Mouse (Mus musculus): Measurements from ENCODE around the gene Kctd17.

The Kctd17 gene

DNA sequence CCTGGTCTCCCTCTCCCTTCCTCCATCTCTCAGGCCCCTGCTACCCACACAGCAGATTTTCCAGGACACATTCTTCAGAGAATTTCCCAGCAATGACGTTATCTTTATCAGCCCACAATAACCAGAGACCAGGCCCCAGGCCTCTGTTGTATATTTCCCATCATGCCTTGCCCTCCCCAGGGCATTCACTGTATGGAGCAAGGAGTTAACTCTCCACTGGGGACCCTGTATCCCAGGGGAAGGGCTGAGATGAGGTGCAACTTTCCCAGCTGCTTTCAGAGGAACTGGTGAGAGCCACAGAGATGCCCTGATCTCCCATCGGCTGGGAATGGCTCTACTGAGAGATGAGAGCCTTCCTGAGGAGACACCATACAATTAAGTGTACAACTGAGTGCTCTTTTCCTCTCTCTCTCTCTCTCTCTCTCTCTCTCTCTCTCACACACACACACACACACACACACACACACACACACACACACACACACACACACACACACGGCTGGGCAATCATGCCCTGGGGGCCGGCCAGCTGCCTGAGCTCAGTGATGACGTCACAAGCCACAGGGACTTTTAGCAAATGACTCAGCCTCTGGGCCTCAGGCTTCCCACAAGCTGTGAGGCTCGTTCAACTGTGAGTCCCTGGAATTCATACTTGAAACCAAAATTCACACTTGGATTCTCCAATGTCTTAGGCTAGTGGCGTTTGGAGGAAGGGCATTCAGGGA lies 21.5 kb downstream of the Kctd17 start:
- no peak for DNase-seq

DNA sequence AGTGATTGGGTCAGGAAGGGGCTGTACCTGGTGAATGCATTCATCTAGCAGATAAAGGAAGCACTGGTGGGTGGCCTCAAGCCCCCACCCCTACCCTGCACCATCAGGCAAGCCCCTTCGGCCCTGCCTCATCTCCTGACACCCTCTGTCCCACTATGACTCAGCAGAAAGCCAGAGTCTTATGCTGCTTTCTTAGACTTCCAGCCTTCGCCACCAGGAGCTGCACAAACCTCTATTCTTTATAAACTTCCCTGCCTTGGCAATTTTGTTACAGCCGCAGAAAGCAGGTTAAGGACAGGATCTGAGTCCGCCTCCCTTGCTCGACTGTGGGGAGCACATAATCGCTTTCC lies 22.0 kb downstream of the Kctd17 start:
- DNase-seq: no peak

DNA sequence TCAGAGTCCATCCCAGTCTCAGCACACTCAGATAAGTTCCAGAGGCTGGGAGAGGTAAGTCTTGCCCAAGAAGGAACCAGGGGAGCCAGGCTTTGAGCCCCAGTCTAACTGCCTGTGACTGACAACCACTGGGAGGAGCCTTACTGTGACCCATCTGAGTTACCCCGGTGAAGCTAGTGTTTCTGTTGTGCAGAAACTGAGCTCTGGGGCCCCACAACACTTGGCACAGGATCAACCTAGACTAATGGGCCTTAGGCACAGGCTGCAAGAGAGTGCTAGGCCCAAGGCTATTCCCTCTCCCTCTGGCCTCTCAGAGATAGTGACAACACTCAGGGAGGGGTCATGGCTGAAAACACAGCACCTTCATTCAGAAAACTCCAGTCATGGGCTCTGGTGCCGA lies 22.8 kb downstream of the Kctd17 start:
- DNase-seq: no peak

DNA sequence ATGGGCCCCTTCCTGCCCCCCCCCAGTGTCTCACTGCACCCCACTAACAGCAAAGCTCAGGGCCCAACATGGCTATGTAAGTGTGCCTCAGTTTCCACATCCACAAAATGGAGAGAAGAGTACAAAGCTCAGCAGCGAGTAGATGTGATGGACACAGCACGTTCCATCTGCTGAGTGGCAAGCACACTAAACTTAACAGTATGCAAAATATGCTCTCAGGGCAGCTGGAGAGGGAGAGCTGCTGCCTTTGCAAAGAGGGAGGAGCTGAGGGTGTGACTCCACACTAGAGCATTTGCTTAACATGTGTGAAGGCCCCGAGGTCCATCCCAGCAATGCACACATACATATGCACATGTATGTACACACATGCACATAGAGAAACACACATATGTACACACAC lies 24.6 kb downstream of the Kctd17 start:
- no peak for DNase-seq

DNA sequence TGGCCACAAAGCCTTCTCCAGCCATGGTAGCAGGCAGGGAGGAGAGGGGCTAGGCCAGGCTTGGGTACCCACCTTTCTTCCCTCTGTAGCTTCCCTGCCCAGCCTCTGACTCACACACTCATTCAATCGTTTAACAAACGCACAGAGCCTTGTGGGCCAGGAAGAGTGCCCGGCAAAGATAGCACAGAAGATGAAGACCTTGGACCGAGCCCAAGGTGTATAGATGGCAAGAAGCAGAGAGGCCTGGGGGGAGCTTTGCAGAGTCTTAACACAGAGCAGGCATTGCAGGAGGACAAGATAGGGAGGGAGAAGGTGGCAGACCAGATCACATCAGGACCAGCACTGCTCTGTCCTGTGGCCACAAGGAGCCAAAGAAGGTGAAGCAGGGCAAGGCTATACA lies 26.8 kb downstream of the Kctd17 start:
- DNase-seq: no peak

DNA sequence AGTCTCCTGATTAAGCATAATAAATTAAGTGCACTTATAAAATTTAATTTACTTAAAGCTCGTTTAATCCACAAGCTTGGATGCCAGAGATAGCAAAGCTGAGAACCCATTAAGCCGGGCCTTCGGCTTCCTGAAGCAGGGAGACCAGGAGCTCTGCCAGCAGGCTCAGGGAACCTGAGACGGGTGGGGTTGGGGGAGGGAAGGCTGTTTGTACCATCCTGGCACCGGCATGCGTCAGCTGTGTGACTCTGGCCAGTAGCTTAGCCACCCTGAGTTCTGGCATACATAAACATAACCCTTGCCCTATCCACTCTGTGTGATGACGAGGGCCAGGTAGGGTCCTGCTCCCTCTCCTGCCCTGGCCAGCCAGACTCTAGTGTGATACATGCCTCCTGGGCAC lies 27.7 kb downstream of the Kctd17 start:
- DNase-seq: no peak

DNA sequence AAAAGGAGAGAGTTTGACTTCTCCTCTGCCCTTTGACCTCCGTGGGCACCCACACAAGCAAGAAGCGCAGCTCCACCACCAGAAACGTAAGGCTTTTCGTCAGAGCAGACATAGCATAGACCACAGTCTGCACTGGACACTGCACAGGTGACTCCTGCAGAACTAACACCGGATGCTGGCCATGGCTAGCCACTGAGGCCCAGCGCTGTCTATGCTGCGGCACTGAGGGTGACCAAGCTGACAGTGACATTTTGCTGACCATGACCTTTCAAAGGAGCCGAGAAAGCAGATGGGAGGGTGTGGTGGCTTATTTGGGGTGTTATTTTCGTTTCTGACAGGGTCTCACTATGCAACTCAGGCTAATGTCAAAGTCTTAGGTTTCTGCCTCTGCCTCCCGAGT lies 28.8 kb downstream of the Kctd17 start:
- DNase-seq: no peak

DNA sequence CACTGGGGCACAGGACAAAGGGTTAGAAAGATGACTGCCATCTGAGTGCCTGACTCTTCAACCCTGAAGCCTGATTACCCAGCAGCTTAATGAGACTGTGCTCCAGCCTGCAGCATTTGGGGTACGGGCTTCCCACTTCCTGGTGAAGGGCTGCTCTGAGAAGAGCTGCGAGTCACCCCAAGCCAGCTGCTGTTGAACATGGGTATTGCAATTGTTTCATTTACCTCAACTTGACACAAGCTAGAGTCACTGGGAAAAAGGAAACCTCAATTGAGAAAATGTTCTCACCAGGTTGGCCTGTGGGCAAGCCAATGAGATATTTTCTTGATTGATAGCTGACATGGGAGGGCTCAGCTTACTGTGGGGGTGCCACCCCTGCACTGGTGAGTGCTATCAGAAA lies 34.6 kb downstream of the Kctd17 start:
- DNase-seq: no peak

DNA sequence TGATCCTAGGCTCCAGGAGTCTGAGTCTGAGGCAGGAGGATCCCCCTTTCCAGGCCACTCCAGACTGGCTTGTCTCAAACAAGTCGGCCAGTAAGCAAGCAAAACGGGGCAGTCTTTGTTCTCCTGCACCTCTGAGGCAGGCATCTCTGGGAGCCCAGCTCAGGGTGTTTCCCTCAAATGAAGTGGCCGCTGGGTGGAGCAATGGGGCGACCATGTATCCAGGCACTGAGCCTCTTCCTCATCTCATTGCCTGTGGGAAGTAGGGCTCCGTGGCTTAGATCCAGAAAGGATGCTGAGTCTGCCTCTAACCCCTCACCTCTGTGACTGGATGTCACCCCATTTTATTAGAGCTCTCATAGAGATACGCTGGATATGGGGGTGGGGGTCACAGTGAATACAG lies 38.4 kb downstream of the Kctd17 start:
- DNase-seq: no peak

DNA sequence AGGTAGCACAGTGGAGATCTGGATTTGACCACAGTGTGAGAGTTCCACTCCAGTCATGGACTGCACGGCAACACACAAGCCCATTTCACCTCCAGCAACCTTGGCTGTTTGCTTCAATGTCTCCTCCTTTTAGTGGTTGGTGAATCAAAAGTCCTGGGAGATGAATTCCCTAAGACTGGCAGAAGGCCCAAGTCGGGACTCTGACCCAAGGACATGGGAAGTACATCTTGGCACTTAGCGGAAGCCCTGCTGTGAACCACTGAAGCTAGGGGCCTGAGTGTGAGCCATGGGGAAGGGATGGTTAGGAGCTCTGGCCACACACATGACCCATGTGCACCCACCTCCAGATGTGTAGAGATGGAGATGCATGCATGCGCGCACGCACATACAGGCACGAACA lies 39.2 kb downstream of the Kctd17 start:
- no peak for DNase-seq

DNA sequence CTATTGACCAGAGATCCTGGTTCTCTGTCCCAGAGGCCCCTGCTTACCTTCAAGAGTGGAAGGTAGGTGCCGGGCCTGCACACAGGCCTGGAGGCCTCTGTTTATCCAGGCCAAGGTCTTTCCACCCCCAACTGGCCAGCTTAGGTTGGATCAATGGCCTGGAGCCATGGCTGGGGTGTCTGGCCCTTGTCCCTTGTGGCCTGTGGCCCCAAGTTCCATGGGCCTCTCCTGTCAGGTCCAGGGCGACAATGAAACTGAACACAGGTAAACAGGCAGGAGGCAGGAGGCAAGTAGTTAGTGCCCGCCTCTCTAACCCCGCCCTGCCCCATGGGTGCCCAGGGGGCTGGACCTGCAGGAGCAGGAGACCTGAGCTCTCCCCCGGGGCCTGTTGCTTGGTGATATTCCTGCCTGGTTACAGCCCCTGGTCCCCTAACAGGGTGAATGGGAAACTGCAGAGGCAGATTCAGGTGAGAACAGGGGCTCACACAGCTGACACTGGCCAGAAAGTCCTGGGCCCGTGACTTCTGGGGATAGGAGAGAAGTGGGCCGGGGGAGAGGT lies 40.1 kb downstream of the Kctd17 start, which contains the start of gene Tmprss6:
Tmprss6 (minus strand) TSS at position 256 of the 559 bp plus-strand sequence.
- DNase-seq: no peak

DNA sequence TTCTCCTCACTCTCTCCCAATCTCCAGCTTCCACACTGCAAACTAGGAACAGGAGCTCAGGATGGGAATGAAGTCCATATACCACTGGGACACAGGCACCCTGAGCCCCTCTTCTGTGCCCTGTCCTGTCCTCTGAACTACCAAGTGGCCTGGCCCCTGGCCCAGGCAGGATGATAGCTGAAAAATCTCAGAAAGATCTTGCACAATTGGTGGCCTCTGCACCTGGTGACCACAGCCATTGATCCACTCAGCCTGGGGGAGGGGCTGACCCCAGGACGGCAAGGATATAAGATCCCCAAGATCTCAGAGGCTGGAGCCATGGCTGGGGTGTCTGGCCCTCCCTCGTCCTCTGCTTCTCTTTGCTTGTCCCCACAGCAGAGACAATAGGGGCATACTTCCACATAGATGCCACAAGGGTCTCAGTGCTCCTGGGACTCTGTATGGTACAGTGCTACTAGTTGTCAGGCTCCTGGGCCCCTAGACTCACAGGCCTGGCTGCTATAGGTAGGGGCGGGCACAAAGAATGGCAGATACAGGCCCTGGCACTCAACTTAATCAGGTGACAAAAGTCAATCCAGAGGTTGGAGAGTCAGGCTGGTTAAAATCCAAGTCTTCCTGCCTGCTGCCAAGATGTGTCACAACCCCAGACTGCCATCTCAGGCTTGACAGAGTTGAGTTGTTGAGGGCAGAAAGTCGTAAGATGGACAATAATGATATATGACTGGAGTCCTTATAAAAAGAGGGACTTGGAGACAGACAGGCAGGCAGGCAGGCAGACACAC lies 42.3 kb downstream of the Kctd17 start:
- no peak for DNase-seq

DNA sequence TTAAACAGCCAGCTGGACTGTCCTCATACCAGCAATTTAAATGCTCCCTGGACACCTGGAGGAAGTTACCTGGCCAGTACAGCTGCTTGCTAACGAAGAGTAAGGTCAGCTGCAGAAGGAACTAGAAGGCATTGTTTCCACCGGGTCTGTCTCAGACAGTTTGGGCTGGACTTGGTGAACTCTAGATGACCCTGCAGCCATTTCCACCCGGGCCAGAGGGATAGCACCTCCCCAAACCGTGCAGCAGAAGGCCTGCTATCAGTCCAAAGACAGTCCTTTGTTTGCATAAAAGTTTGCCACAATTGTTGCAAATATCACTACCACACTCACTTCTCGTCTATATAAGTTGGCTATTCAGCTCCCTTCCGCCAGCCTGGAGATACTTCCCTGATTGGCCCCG lies 43.5 kb downstream of the Kctd17 start:
- DNase-seq: no peak

DNA sequence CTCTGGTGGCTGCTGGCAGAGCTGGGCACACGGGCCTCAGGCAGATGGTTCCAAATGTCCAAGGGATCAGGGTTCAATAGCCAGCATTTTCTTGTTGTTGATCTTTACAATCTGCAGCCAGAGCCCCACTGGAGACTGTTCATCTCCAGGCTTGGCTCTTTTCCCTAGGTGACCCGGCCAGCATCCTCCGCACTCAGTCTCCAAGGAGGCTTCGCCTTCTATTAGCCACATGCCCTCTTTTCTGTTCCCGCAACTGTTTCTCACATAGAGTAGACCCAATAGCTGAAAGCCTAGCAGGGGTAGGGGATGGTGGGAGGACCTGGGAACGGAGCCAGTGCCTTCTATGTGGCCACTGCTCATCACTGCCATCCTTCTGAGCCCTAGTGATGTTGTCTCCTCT lies 45.1 kb downstream of the Kctd17 start:
- no peak for DNase-seq

DNA sequence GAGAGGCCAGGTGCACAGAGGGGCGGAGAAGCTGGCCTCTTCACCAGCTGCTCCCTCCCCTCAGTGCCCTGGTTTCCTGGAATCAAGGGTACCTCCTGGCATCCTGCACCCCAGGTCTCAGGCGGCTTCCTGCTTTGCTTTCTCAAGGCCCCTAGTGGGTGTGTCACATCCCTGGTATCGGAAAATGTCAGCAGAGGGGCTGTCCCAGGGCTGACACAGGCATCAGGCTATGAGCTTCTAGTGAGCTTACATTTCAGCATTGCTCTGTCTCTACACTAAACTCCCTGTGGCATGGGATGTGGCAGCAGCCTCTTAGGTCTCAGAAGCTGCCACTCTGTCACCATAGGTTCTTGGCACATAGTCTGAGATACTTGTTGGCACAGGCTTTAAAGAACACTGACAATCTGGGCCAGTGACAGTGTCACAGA lies 47.3 kb downstream of the Kctd17 start:
- DNase-seq: no peak

DNA sequence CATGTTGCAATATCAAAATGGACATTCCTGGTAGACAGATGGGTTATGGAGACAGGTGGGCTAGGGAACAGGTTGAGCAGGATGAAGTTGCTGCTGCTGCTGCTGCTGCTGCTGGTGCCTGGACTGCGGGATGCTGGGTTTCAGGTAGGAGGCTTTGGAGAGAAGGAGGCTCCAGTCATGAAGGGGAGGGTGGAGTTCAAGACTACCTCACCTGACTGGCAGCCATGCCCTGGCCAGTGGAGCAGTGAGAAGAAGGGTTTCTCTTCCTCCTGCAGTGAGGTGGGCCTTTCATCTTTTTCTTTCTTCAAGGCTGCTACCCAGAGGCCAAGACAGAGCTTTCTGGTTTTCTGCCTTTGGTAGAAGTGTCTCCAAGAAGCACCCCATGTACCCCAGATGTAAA lies 48.5 kb downstream of the Kctd17 start:
- DNase-seq: no peak

DNA sequence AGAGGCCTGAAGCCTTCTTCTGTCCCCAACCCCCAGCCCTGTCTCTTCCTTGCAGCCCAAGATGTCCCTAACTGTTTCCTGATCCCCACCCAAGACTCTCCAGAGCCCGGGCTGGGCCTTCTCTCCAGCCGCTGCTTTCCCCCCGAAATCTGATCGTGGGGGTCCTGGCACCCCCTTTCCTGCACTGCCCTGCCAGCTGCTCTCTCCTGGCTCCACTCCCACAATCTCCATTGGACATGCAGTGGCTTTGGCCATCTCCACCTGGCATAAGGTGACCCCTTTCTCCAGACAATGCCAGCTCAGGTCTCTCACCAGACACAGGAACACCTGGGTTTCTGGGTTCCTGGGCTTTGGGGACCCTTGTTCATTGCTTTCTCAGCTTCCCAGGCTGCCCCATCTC lies 49.7 kb downstream of the Kctd17 start:
- no peak for DNase-seq

DNA sequence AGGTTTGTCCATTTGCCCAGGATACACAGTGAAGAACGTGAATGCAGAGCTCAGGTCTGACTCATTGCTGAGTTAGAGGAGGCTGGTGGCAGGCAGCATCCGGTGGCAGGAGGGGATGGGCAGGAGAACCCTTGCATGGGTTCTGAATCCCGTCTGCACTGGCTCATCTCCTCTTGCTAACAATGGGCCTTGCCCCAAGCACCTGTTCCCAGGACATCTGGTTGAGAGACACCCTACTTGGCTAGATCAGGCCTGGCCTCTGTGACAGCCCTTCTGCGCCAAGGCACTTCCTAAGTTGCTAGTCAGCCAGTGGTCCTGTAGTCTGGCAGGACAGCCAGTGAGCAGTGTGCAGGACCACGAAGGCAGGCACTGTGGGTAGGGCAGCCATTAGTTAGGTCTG lies 51.1 kb downstream of the Kctd17 start:
- no peak for DNase-seq

DNA sequence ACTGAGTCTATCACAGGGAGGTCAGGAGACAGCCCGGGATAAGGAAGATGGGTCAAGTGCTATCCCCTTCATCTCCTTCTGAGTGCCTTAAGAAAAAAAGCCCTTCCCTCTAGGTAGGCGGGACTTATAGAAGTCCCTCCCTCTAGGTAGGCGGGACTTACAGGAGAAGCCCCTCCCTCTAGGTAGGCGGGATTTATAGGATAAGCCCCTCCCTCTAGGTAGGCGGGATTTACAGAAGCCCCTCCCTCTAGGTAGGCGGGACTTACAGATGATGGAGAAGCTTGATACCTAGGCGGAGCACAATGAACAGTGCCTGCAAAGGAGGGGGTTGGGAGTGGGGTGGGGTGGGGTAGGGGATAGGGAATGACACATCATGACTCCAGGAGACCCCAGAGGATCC lies 51.7 kb downstream of the Kctd17 start:
- no peak for DNase-seq

DNA sequence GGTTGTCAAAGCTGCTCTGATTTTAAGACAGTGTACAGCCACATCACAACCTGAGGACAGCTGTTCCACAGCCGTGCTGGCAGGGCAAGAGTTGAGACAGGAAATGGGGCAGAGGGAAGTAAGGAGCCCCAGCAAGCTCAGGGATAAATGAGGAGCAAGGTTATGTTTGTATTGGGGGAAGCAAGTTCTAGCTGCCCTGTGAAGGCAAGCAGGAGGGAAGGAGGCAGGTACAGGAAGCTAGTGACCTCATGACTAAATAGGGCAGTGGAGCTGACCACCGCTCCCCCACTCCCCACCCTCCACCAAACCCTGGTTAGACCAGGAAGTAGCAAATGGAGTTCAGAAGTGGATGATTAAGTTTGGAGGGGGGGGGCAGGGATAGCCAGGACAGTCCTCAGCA lies 52.6 kb downstream of the Kctd17 start:
- no peak for DNase-seq

DNA sequence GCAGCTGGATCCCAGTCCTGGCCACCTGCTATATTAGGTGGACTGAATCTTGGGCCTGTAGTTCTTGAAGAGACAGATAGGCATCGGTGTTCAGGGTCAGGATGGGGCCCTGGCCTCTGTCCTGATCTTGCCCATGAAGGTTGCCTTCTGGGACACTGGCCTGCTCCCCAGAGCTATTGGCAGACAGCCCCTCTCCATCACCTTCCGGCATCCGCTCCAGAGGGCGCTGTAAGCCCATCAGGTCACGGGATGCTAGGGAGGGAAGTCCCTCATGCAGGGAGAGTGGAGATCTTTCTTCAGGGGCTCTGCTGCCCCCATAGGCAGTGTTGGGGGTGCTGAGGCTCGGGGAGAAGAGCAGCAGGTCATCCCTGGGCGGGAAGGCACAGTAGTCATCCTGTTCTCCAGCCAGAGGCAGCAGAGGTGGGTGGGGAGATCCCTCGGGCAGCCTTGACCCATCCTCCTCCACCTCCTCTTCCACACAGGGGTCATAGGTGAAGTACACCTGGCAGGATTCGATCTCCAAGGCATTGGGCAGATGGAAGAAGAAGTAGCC lies 53.2 kb downstream of the Kctd17 start:
- DNase-seq: no peak

DNA sequence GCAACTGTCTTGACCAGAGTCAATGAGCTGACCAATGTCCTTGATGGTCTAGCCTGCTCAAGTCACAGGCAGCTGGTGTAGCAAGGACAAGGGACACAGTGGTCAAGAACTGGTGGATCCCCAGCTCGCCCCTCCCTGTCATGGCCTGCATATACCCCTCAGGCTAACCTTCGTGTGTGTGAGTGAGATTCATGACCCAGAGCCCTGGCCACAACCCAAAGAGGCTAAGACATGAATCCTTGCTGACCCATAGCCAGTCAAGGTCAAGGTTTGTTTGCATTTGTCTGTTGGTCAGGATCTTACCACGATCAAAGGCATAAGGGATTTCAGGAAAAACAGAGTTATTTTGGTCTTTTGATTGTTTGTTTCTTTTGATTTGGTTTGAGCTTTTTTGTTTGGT lies 54.2 kb downstream of the Kctd17 start:
- DNase-seq: no peak

DNA sequence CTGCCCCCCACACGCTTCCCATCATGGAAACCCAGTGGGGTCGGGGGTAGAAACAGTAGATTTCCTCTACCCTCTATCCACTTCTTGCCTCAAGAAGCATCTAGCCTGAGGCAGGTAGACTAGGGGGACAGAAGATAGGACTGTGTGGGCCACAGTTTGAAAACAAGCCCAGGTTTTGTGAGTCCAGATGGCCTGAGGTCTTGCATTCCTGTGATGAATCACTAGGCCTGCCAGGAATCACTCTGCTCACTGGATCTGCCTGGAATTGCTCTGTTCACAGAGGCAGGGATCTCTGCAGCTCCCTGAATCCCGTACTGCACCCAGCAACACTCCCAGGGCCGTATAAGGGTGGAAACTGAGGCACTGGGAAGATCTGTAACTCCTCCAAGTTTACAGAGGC lies 54.9 kb downstream of the Kctd17 start:
- no peak for DNase-seq

DNA sequence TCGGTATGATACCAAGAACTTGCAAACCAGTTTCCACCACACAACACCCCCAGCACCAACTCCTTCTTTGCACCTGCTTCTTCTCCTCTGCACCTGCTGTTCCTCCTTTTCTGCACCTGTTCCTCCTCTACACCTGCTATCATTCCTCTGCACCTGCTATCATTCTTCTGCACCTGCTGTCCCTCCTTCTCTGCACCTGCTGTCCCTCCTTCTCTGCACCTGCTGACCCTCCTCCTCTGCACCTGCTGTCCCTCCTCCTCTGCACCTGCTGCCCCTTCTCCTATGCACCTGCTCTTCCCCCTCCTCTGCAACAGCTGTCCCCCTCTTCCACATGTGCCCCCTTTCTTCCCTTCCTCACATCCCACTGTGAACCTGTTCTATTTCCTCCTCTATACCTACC lies 58.2 kb downstream of the Kctd17 start:
- DNase-seq: no peak
